Comparison of ENCODE assay signal across 11 mouse cellular contexts in genomic region chr5:75832341-75832740, GRCm38 (mm10).
"Had no signal": no experiment of that assay in that cellular context is flagged by ENCODE, and none has a peak within 500 bp of the region (broad histone marks: within the 10 kb centered on the region; RNA-seq: fewer than 3 reads in every experiment).

No protein-coding gene starts in this region.

- H3K4me1 ChIP-seq: midbrain, embryonic 12.5 days; neural tube, embryonic 13.5 days had no signal

- H3K27me3 ChIP-seq: limb, embryonic 13.5 days; midbrain, embryonic 12.5 days; neural tube, embryonic 13.5 days had no signal

- DNase-seq: kidney, postnatal 14 days; left cerebral cortex, postnatal 4 days; lung, adult 2 months; retina, postnatal 1 day; spleen, adult 18-20 months; thymus, adult 18-20 months; thymus, postnatal 14 days had no signal

- H3K27ac ChIP-seq: limb, embryonic 13.5 days; liver, embryonic 14.5 days; midbrain, embryonic 12.5 days; neural tube, embryonic 13.5 days had no signal

- H3K4me3 ChIP-seq: limb, embryonic 13.5 days; midbrain, embryonic 12.5 days; neural tube, embryonic 13.5 days had no signal

- H3K36me3 ChIP-seq: limb, embryonic 13.5 days; midbrain, embryonic 12.5 days; neural tube, embryonic 13.5 days had no signal
